10 mouse cellular contexts compared by ENCODE assay signal in genomic region chr15:6702164-6702563, GRCm38 (mm10). TPM values are rescaled to one million over a fixed set of nuclear protein-coding genes. Genes with fewer than 3 reads are reported as not detected.
DNase-seq lines count a peak whose midpoint lies in the region; ATAC-seq and TF ChIP-seq lines count a peak whose summit lies in the region.
"Had no signal": no experiment of that assay in that cellular context is flagged by ENCODE, and none has a peak within 500 bp of the region (broad histone marks: within the 10 kb centered on the region; RNA-seq: fewer than 3 reads in every experiment).

No protein-coding gene starts in this region.

- in situ Hi-C loops in Patski (cut with MboI; ENCODE audit: low pct_unique_long_range_greater_than_20kb), result no loop called here

- no peaks in the 10 kb centered on the region for H3K4me1 ChIP-seq in lung, postnatal 0 days (ENCODE audit: insufficient read depth, low read depth, low read length)

- no peak overlapping the region for H3K9ac ChIP-seq in lung, postnatal 0 days (replicated peaks; ENCODE audit: low read depth)

- ATAC-seq in Patski, result no peak
- no peak for ATAC-seq in lung, postnatal 0 days
- no peak for ATAC-seq in inflammation-experienced regulatory T-cells, adult 6 months

- POLR2A ChIA-PET in Patski (lab: Charles Lee), result no interaction called here

- DNase-seq in adrenal gland, adult 2 months, result peak; percentile 35
- DNase-seq in adrenal gland, postnatal 4 days (ENCODE audit: low spot score in 2 of 2), result no peak
- no peak for DNase-seq in left cerebral cortex, adult 2 months (ENCODE audit: extremely low spot score in 1 of 2, low spot score in 2 of 2)
- no peak for DNase-seq in left cerebral cortex, adult 8-10 months (ENCODE audit: low spot score in 2 of 2)
- DNase-seq in Patski (ENCODE audit: low read depth, low spot score), result no peak
- DNase-seq in lung, postnatal 0 days (ENCODE audit: low spot score), result no peak
- DNase-seq in heart, adult 8-10 months (ENCODE audit: low spot score), result no peak
- DNase-seq: thymus, postnatal 36 days had no signal

- TF ChIP-seq CTCF in left cerebral cortex, adult 2 months (IDR thresholded peaks at IDR 0.05), result peak; percentile 61
- TF ChIP-seq CTCF in Patski (IDR thresholded peaks at IDR 0.05), result peak; percentile 74
- TF ChIP-seq CTCF in lung, postnatal 0 days (IDR thresholded peaks at IDR 0.05), result peak; percentile 62

- CTCF ChIA-PET in Patski (lab: Charles Lee), result no interaction called here

- TF ChIP-seq EP300 in lung, postnatal 0 days (IDR thresholded peaks at IDR 0.05), result no peak

- no peak overlapping the region for H3K4me3 ChIP-seq in left cerebral cortex, adult 2 months
- no peak overlapping the region for H3K4me3 ChIP-seq in lung, postnatal 0 days (ENCODE audit: low read depth, low read length)
- H3K4me3 ChIP-seq: erythroblast, embryonic 14.5 days had no signal

- no peaks in the 10 kb centered on the region for H3K9me3 ChIP-seq in lung, postnatal 0 days (ENCODE audit: low read length)

- intact Hi-C loops in left cerebral cortex, adult 2 months (cut with DNase I), result loop anchor here (10.0 kb wide), 1 partner anchor 317 kb away; no protein-coding TSS in a partner anchor

- H3K27ac ChIP-seq in left cerebral cortex, adult 2 months, result no peak overlapping the region
- H3K27ac ChIP-seq in lung, postnatal 0 days (ENCODE audit: low read length), result no peak overlapping the region

- 59% methylated on average over 2 of the region's 2 CpGs for WGBS in lung, postnatal 0 days

- no peaks in the 10 kb centered on the region for H3K27me3 ChIP-seq in Patski
- H3K27me3 ChIP-seq in lung, postnatal 0 days (replicated peaks; ENCODE audit: insufficient read depth, low read length), result no peaks in the 10 kb centered on the region; the same call in 1 of the 2 replicates

- no peak overlapping the region for H3K4me2 ChIP-seq in lung, postnatal 0 days (replicated peaks; ENCODE audit: low read depth, low read length)

- H3K36me3 ChIP-seq in lung, postnatal 0 days (ENCODE audit: insufficient read depth, low read length), result no peaks in the 10 kb centered on the region

RNA-seq across cellular contexts. Expression of gene Rictor, which starts 6.0 kb away (rescaled TPM):
- 10 to 100 TPM; 18.0 to 28.5 TPM for total RNA-seq in adrenal gland, adult 2 months (2021)
- polyA plus RNA-seq in adrenal gland, adult 2 months (2012; rRNA removed), result 2.3 and 2.9 TPM in 2 replicates
- 10 to 100 TPM; 34.3 to 36.0 TPM for total RNA-seq in adrenal gland, postnatal 4 days (2021)
- total RNA-seq in left cerebral cortex, adult 2 months (2021), result 10 to 100 TPM; 39.6 to 47.5 TPM
- 10 to 100 TPM; 39.3 to 48.2 (median 41.8) TPM for total RNA-seq in left cerebral cortex, adult 8-10 months (2022)
- polyA plus RNA-seq in Patski (2021), result 13.1 TPM
- polyA plus RNA-seq in lung, postnatal 0 days (2015; fragmentation: Nextera tagmentation; extraction: Ambion mirVana), result 35.5 and 43.7 TPM in 2 replicates
- 10 to 100 TPM; 20.5 to 30.7 (median 28.6) TPM for polyA plus RNA-seq in inflammation-experienced regulatory T-cells, adult 6 months (2017; shearing (Covaris generic))
- total RNA-seq in heart, adult 8-10 months (2022), result 10 to 100 TPM; 10.3 to 12.8 (median 11.7) TPM
